Mouse (Mus musculus) 3134 (cell line): ENCODE results near the gene Tox4.

Experiments used
- DNase-seq: peaks from one replicate; pipeline ENCODE4 v3.0.0-alpha.2; 2011; ENCODE audit warnings: low spot score; ENCODE audit not compliant: insufficient read length; ENCODE audit errors: extremely low read depth

Gene Tox4

DNA sequence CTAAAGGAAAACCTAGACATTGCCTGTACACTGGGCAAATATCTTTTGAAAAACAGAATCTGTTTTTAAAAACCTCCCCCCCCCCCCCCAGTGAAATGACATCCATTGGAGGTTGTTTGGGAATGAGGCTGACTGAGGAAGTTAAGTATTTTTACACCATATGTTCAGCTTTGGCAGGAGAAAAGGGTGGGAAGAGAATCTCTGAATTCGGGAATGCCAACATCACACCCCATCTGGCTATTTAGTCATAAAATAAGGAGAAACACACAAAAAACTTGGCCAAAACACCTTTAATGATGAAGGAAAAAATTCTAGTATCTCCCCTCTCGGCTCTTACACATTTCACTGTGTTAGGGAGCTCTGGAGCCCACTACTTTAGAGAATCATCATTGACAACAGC lies 32.0 kb downstream of the Tox4 start:
- DNase-seq, result no peak

DNA sequence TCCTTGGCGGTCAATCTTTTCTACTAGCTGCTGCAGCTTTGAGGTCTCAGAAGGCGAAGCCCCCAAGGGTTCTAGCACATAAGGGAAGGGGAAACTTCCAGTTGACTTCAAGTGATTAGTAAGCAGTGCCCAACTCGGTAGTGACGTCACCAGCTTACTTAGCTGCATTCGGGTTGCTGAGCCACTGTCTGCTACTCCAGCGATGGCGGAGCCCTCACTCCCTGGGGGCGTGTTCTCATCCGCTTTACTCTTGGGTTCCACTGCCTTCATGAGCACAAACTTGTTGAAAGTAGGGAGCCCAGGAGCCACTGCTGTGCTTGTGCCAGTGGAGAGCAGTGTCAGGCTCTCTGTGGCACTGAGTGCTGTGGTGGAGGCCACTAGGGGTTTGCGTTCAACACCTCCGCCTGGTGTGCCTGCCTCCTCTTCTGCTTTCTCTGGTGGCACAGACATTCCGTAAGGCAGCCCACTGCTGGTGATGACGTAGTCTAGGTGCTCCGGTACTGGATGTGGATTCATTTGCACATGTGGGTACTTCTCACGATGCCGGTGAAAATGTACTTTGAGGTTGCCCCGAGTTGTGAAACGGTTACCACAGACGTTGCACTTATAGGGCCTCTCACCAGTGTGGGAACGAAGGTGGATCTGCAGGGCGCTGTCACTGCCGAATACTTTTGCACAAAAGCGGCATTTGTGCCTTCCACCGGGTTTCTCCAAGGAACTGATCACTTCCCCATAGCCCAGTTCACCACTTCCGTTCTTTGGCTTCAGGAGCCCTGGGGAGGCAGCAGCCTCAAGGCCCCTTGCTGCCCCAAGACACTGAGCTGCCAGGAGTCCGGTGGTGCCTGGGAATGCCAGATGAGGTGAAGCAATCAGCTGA lies 35.2 kb downstream of the Tox4 start:
- no peak for DNase-seq

DNA sequence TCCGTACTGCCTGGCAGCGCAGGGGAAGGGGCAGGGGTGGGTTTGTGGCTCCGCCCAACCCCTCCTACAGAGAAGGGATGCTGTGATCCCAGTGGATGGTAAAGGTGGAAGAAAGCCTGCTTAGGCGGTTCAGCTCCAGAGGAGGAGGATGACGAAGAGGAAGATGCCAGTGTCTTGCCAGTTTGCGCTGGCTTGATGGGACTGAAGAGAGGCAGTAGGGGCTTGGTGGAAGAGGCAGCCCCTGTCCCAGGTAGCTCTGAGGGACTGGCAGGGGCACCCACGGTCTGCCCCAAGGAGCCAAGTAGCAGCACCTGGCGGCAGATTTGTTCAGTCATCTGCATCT lies 35.8 kb downstream of the Tox4 start:
- no peak for DNase-seq

DNA sequence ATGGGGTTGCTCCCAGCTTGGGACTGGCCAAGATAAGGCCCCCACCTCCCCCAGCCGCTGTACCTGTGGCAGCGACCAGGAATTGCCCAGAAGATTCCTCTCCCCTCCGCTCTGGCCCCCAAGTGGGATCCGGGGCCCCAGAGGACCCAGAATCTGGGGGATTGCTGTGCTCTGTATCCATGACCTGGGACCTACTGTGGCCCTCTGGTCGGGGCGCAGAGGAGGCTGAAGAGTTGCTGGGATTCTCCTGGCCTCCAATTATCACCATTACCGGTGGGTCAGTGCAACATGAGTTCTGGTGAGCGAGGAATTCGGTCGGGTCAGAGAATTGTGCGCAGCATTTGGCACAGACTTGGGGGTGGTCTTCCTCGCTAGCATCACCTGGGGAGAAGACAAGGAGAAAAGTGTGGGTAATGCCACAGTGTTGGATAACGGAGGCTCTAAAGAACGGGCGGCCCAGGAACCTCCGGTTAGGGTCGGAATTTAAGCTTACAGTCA lies 36.4 kb downstream of the Tox4 start:
- no peak for DNase-seq

DNA sequence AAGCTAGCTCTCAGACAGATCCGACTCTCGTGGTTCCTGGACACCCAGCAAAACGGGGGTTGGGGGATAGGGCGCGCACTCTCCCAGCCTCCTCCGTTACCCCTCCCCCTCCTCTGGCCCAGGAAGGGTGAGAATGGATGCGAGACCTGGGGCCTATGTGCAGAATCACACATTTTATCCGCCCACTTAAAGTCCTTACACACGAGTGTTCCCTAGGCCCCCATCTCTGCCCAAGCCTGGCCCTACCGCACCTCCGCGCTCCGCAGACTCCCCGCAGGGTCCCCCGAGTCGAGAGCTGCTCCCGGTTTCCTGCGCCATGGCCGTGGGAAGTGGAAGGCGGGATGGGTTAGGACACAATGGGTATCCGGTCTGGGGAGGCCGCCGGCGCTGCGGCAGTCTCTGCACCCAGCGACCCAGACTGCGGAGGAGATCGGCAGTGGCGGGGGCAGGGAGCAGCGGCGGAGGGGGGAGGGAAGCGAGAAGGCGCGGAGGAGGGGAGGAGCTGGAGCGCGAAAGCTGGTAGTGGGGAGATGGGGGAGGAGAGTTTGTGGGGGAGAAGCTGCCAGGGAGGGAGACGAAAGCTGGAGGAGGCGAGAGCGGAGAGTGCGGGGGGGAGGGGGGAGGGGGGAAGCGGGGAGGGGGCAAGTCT lies 37.0 kb downstream of the Tox4 start:
- no peak for DNase-seq

DNA sequence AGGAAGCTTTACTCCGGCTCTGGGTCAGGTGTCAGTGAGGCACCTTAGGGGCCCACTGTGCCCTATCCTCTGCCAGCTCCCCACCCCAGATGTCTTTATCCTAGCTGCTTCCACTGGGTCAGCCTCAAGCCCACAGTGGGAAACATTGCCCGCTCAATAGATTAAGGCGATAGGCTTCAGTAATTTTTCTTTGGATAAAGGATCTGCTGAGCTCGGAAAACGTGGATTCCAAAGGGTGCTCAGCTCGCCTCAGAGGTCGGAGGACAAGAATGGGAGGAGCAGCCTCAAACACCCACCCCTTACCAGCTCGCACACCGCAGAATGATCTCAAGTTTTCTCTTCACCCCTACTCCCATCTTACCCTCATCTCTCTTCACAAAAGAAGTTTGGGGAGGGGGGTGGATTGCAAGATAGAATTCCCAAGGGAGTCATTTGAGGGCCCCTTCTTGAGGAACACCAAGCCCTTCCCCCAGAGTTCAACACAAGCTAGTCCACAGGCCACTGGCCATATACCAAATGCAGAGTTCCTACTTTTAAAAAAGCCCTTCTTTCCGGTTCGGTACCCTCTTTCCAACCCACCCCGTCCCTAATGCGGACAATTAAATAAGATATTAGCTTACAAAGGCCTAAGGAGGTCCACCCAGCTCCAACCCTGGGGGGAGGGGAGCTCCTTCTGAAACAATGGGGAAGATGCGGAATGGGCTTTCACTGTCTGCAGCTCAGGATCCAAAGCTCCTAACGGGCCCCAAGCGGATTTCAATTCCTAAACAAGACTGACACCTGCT lies 37.7 kb downstream of the Tox4 start:
- DNase-seq, result no peak

DNA sequence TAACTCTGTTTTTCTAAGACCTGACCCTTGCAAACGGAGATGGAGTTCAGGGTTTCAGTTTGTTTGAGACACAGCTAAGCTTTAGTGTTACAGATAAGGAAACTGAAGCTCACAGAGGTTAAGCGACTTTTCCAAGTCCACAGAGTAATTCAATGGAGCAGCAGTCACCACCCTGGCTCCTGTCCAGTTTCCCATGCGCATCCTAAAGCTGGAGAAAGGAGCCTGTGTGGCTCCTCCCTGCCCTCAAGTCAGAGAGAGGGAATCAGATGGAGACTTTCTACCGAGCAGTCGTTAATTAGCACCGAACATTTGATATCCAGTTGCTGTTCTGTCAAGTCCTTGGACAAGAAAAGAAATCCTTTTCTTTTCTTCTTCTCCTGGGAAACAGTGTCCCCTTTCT lies 40.4 kb downstream of the Tox4 start:
- no peak for DNase-seq

DNA sequence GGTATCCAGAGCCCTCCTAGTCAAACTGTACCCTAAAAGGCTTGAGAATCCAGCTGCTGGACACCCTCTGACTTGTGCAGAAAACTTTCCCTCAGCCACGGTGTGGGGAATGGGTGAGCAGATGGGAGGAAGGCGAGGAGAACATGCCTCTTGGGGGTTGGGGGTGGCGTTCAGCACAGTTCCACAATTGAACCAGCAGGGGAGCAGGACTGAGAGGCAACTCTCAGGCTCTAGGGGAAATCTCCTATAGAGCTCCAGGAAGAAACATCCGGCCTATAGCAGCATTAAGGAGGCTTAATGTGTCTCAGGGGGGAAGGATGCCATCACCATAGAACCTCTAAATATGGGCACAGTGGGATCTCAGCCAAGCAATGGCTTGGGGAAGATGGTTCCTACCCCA lies 46.9 kb downstream of the Tox4 start:
- no peak for DNase-seq

DNA sequence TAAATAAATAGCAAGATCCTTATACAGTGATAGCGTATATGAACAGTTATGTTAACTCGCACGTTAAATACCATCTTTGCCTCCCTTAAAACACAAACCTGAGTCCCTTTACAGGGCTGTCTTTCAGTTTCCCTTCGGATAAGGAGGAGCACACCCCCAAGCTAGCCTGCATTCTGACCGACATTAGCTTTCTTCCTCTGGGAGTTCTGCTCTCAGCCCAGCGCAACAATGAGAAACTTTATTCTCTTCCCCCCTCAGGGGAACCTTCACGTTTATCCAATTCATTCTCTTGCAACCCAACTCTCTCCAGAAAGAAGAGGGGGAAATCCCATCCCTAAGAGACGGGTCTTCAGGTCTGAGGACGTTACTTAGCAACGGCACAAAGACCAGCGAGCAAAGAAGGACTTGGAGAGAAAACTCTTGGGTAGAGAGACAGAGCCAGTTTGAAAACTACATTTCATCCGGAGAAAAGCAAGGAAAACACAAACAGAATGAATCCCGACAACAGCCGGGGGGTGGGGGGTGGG lies 48.5 kb downstream of the Tox4 start:
- DNase-seq, result no peak

DNA sequence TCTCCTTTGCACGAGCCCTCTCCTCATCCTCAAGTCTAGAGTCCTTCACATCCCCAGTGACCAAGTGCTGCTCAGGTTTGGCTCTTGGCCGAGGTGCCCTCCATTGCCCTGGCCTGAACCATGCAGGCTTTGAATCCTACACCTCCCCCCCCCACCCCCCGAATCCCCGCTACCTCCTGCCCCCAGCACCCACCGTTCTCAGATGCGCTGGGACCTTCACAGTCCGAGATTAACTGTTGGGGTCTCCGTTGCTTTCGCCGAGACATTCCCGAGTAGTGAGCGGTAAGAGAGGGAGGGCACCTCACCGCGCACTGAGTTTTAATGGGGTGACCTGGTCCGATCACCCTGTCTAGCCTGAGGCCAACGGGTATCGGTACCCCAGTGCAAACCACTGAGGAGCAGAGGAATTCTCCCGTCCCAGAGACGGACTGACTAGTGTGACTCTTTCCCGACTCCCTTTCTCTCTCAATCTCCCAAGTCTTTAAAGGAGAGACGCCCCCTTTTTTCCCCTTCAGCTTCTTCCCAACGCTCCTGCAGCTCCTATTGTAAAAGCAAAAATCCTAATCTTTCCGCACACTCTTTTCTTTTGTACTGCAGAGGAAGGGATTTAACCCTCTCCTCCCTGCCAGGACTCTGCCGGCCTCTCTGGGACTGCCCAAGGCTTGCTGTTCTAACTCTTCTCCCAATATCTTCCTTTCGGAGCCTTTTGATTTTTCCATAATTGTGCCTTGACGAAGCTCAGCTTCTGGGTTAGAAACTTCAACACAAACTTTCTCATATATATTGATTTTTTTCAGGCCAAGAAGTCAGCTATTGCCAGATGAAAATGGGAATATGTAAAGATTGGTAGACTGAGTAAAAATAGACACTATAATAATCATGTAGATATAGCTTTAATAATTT lies 49.2 kb downstream of the Tox4 start, which contains the start of gene Sall2:
Gene Sall2 (minus strand): TSS at position 853 of the 903 bp plus-strand sequence.
- no peak for DNase-seq

DNA sequence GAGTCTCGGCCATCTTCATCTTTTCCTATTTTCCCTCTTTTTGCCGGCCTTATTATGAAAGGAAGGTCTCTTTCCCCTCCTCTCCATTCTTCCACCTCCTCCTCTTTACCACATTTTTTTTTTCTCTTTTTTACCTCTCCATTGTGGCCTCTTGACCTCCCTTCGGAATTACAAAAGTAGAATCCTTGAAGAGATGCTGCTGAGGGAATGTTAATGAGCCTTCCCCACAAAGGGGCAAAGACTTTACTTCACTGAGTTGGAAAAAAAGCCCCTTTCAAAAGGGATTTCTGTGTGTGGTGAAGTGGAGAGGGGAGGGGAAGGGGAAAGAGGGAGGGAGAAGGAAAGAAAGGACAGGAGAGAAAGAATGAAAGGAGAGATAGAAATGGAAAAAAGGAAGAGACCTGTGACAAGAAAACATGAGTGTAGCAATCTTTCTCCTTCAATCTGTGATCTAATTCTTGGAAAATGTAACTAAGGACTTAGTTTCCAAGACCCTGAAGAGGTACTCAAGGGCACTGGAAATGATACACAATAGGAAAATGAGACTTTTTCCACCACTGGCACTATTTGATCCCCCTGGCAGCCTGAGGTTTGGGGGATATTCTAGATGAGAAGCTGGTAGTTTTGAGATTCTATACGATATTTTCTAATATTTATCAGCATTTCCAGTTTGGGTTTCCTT lies 52.3 kb downstream of the Tox4 start:
- DNase-seq, result no peak

DNA sequence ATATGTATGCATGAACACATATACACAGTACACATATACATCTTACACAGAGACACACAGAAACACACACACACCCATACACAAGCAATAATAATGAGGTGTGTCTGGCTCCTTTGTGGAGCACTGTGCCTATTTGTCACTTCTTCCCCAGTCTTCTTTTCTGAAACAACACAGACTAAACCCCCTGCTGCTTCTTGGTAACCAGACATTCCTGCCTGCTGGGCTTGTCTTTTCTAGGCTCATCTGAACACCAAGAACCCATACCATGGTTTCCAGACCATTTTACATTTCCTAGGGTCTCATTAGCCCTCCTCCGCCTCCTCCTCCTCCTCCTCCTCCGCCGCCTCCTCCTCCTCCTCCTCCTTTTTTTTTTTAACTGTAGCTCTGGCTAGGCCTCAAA lies 53.2 kb downstream of the Tox4 start:
- DNase-seq, result no peak

DNA sequence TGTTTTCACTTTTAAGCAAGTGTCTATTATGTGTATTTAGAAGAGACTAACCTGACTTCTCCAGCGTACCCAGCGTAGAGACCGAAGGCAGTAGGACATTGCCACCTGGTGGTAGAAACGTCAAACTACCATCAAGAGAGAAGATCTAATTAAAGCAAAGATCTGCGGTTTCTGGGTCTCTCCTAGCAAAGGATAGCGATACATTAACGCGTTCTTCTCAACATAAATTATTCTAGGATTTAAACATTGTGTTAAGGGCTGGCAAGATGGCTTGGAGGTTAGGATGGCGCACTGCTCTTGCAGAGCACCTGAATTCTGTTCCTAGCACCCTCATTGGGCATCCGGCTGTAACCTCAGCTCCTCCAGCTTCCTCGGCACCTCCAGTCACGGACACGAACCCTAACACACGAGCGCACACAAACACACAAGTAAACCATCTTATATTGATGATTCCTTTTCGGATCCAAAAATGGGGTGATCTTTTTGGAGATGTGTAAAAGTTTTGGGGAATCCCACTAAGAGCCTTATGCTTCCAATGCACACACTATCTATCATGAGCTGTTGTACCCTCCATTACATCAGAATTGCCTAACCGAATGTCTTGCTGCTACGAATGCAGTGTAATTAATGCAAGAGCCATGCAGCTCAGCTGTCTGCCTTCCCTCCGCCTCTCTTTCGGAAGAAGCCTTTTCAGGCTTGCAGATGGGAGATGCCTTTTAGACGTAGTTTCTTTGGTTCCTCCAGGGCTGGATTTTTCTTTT lies 60.0 kb downstream of the Tox4 start:
- DNase-seq, result peak; percentile 16

DNA sequence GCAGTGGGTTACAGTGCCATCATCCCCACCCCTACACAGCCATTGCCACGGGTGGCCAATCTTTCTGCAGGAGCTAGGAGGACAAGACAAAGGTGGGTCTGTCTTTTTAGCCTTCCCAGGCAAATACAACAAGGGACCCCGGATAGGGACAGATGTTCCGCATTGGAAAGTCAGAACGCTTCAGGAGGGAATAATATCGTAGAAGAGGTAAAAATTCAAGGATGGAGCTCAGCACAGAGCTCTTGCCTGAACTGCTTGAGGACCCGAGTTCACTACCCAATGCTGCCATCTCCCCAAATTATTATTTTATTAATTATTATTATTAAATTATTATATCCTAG lies 60.5 kb downstream of the Tox4 start:
- DNase-seq, result no peak
